Mouse (Mus musculus): Measurements from ENCODE around the gene Cep170b.

- TF ChIP-seq CHD2 (IDR thresholded peaks at IDR 0.05; ENCODE audit: low read depth, low read length) (no peak), HCFC1 (IDR thresholded peaks at IDR 0.05; ENCODE audit: borderline replicate concordance, insufficient read depth, low read length) (no peak), ZNF384 (IDR thresholded peaks at IDR 0.05; ENCODE audit: low read depth, low read length) (no peak), MAFK (IDR thresholded peaks at IDR 0.05; ENCODE audit: insufficient read depth, low read depth, low read length) (no peak), ZC3H11A (IDR thresholded peaks at IDR 0.05; ENCODE audit: borderline replicate concordance, low read depth, low read length) (no peak)
Observed at GRCm38 (mm10) chr12:112718995-112719394, 1.3 kb upstream of the Cep170b start.

All from ES-E14 (cell line).